Mouse (Mus musculus) neural tube, embryonic 13.5 days (tissue): ENCODE results near the gene Sipa1l1. TPM values are rescaled to one million over a fixed set of nuclear protein-coding genes. Genes with fewer than 3 reads are reported as not detected.

Experiments used
- ATAC-seq: fragments of 200-750 bp; cut with Nextera tagmentation; 2 replicates; pipeline ENCODE4 v1.8.0; 2017; ENCODE audit warnings: low read depth, mild to moderate bottlenecking, moderate TSS enrichment, moderate library complexity
- H3K27ac ChIP-seq: fragments of 300-500 bp; sonication (generic); replicated peaks from 2 replicates; pipeline ENCODE4 v1.5.1; 2015; ENCODE audit warnings: moderate library complexity, mild to moderate bottlenecking, inconsistent platforms
- H3K27me3 ChIP-seq: fragments of 300-500 bp; sonication (generic); 2 replicates; pipeline ENCODE4 v1.6.1; 2015; ENCODE audit warnings: mild to moderate bottlenecking, inconsistent platforms
- H3K36me3 ChIP-seq: fragments of 300-500 bp; sonication (generic); 2 replicates; pipeline ENCODE4 v1.6.1; 2015; ENCODE audit warnings: mild to moderate bottlenecking, inconsistent platforms
- H3K4me1 ChIP-seq: fragments of 300-500 bp; sonication (generic); replicated peaks from 2 replicates; pipeline ENCODE4 v1.6.1; 2015; ENCODE audit warnings: inconsistent platforms
- H3K4me2 ChIP-seq: fragments of 300-500 bp; sonication (generic); 2 replicates; pipeline ENCODE4 v1.6.1; 2015; ENCODE audit warnings: inconsistent platforms, mild to moderate bottlenecking, moderate library complexity
- H3K4me3 ChIP-seq: fragments of 300-500 bp; sonication (generic); 2 replicates; pipeline ENCODE4 v1.5.1; 2015; ENCODE audit warnings: mild to moderate bottlenecking, inconsistent platforms
- H3K9ac ChIP-seq: fragments of 300-500 bp; sonication (generic); 2 replicates; pipeline ENCODE4 v1.6.1; 2015; ENCODE audit warnings: moderate library complexity, mild to moderate bottlenecking, inconsistent platforms
- H3K9me3 ChIP-seq: fragments of 300-500 bp; sonication (generic); 2 replicates; pipeline ENCODE4 v1.6.1; 2016; ENCODE audit warnings: inconsistent platforms
- WGBS: fragments of 180-500 bp; shearing (Covaris S2); methylation state at CpG from one replicate; pipeline ENCODE4 v1.1.7; 2015; 5-methylcytosine and 5-hydroxymethylcytosine counted together
- polyA plus RNA-seq: library from polyadenylated mRNA; unstranded; fragments of >200 nt; fragmentation: Nextera tagmentation; extraction: Ambion mirVana; gene quantifications from 2 replicates; pipeline ENCODE4 v1.2.1, GENCODE M21; 2015

Sipa1l1 gene
- polyA plus RNA-seq, 1 experiment from 2014 or later: 11.6 TPM

DNA sequence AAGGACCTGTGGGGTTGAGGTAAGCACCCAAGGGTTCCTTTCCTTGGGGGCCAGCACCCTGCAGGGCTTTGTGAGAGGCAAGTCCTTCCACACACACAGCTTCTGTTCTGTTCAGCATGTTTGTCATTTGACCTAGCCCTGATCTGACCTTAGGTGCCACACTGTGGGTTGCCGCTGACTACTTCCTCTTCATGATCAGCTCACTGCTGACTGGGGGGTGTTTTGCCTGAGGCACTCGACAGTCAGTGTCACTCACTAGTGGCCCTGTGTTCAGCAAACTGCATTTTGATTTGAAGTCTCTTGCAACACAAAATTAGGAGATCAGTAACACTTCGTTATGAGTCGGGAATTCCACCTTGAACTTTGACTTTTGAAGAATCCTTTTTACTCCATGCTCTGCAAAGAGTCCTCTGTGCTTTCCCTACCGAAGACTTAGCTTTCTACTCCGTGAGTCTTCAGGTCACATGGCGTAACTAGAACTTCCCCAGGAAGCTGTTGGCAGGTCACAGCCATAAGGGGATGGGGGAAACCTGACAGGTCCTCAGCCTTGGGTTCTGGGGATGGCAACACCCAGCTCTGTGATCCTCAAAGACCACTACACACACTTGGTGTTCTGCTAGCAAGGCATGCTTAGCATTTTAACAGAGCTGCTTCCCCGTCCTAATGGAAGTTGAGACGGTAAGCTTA lies 279.2 kb downstream of the Sipa1l1 start:
- ATAC-seq: no peak
- 90% methylated on average over 9 of the region's 9 CpGs for whole genome bisulfite sequencing
- H3K27me3 ChIP-seq: no peaks in the 10 kb centered on the region
- H3K4me3 ChIP-seq: no peak overlapping the region
- H3K9ac ChIP-seq: no peak overlapping the region
- no peak overlapping the region for H3K27ac ChIP-seq
- no peak overlapping the region for H3K4me2 ChIP-seq
- H3K36me3 ChIP-seq: peaks cover 13% of the 10 kb centered on the region
- H3K9me3 ChIP-seq: no peaks in the 10 kb centered on the region
- H3K4me1 ChIP-seq: no peaks in the 10 kb centered on the region

DNA sequence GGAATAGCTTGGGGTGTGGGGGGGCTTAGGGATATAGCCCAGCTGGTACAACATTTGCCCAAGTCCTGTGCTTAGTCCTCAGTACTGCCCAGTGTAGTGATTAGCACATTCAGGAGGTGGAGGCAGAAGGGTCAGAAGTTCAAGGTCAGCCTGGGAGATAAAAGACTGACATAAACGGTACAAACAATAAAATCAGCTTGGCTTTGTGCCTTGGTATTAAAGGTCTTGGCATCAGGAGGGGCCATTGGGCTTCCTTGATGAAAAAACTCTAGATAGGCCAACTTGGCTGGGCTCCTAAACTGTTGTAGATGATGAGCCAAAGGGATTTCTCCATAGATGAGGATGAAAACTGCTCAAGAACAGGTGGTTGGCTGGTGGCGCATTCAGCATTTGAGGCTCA lies 283.3 kb downstream of the Sipa1l1 start:
- ATAC-seq: no peak
- H3K27me3 ChIP-seq: no peaks in the 10 kb centered on the region
- H3K4me3 ChIP-seq: no peak overlapping the region
- no peak overlapping the region for H3K4me2 ChIP-seq
- 75% methylated on average over 2 of the region's 2 CpGs for WGBS
- no peak overlapping the region for H3K27ac ChIP-seq
- peaks cover 5% of the 10 kb centered on the region; the same call in 1 of the 2 replicates for H3K36me3 ChIP-seq
- H3K9me3 ChIP-seq: no peaks in the 10 kb centered on the region
- H3K4me1 ChIP-seq: no peaks in the 10 kb centered on the region
- H3K9ac ChIP-seq: no peak overlapping the region

DNA sequence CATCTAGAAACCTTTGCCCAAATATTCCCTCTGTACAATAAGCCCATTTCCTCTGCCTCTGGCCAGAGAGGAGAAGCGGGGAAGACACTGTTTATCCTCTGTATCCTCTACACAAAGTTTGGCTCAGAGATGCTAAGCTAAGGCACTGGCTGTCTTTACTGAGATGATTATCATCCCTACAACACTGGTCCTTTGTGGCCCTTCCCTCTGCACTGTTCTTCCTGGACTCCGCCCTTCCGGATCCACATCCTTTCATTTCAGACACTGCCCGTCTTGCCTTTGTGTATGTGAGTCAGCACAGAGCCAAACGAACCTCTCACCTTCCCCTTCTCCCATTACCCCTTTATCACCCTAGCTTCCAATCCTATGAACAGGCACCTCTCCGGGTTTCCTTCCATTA lies 285.3 kb downstream of the Sipa1l1 start:
- Histone ChIP-seq H3K4me2 (no peak overlapping the region), H3K4me1 (no peaks in the 10 kb centered on the region), H3K9me3 (no peaks in the 10 kb centered on the region), H3K4me3 (no peak overlapping the region), H3K27ac (no peak overlapping the region), H3K36me3 (no peaks in the 10 kb centered on the region; the same call in 1 of the 2 replicates), H3K9ac (no peak overlapping the region), H3K27me3 (no peaks in the 10 kb centered on the region)
- ATAC-seq: no peak
- WGBS: 81% methylated on average over 6 of the region's 6 CpGs

DNA sequence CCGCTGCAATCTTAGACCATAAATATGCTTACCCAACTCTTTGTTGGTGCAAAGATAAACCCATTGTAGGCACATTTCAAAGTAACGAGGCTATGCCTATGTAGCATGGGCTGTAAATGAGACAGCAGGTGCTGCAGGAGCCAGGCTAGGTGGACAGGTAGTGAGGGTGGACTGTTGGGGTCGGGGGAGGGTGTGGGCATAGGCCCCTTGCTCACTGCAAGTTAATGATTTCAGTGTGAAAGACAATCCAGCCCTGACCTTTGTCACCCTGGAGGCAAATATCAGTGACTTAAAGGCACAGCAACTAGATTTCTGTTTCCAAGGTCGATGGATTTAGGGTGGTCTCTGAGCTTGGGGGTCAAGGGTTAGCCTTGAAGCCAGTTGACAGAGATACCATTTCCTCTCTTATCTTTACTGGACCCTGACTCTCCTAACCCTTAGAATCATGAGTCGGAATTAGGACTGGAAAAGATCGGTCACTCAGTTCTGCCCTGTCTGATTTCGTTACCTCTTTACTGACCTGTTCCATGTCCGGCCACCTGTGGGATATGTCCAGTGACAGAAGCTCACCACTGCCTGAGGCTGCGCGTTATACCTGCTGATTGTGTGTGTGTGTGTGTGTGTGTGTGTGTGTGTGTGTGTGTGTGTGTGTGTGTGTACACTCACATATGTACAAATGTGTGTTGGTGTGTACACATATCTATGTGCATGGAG lies 286.7 kb downstream of the Sipa1l1 start:
- WGBS: 88% methylated on average over 10 of the region's 10 CpGs

DNA sequence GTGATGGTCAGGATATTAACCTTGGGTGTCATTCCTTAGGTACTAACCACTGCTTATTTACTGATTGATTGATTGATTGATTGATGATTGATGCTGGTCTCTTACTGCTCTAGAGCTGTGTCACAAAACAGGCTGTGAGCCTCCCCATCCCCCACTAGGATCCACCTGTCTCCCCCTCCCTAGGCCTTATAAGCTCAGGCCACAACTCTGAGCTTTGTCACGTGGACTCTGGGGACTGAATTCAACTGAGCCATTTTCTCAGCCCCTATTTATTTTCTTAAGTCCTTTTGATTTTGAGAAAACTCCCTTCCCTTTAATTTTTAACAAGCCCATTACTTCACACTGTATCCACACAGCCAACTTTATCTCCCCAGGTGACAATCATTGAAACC lies 287.3 kb downstream of the Sipa1l1 start:
- Histone ChIP-seq H3K4me1 (no peaks in the 10 kb centered on the region), H3K4me3 (no peak overlapping the region), H3K36me3 (no peaks in the 10 kb centered on the region; the same call in 1 of the 2 replicates), H3K9me3 (no peaks in the 10 kb centered on the region), H3K27ac (no peak overlapping the region), H3K9ac (no peak overlapping the region), H3K4me2 (no peak overlapping the region), H3K27me3 (no peaks in the 10 kb centered on the region)
- no peak for ATAC-seq
- WGBS: 75% methylated on average over 1 of the region's 1 CpGs

More for the DNA sequence above, 286.7 kb downstream of the Sipa1l1 start:
- no peak overlapping the region for H3K4me2 ChIP-seq
- H3K4me3 ChIP-seq: no peak overlapping the region
- no peaks in the 10 kb centered on the region for H3K27me3 ChIP-seq
- H3K4me1 ChIP-seq: no peaks in the 10 kb centered on the region
- no peak for ATAC-seq
- no peak overlapping the region for H3K27ac ChIP-seq
- no peaks in the 10 kb centered on the region; the same call in 1 of the 2 replicates for H3K36me3 ChIP-seq
- no peak overlapping the region for H3K9ac ChIP-seq
- H3K9me3 ChIP-seq: no peaks in the 10 kb centered on the region

DNA sequence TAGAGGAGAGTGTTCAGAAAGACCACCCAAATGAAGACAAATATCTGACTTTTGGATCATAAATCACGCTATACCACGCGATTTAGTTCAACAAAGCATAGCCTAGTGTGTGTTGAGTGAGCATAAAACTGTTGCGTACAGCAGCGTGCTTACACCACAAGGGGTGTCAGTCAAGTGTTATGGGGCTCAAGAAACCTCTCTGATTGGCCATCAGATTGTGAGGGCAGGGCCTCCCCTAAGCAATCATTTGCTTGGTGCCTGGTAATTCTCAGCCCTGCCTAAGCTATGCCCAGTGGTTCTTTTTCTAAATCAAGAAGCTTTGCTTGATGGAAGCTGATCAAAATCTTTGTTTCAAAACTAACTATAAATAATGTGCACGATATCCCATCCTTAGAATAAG lies 288.5 kb downstream of the Sipa1l1 start:
- Histone ChIP-seq H3K27ac (no peak overlapping the region), H3K36me3 (no peaks in the 10 kb centered on the region; the same call in 1 of the 2 replicates), H3K4me3 (no peak overlapping the region), H3K4me1 (no peaks in the 10 kb centered on the region), H3K27me3 (no peaks in the 10 kb centered on the region), H3K4me2 (no peak overlapping the region), H3K9ac (no peak overlapping the region), H3K9me3 (no peaks in the 10 kb centered on the region)
- no peak for ATAC-seq
- WGBS: 78% methylated on average over 6 of the region's 6 CpGs

DNA sequence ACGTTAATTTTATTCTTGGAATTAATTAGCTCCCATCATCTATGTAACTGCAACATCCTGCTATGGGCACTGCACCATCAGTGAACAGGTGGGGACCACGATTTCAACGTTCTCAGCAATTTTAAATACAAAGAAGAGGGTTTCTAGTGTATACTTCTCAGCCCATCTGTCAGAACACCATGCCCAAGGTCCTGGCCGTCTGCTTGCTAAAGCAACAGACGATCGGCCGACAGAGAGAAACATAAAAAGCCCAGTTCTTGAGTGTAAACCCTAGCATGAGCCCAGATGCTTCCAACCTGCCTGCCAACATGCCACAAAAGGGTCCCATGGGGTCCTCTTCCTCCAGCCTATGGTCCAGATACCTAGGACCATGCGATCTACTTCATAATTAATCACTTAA lies 288.9 kb downstream of the Sipa1l1 start:
- no peak for ATAC-seq
- 88% methylated on average over 8 of the region's 8 CpGs for WGBS
- Histone ChIP-seq H3K4me1 (no peaks in the 10 kb centered on the region), H3K9me3 (no peaks in the 10 kb centered on the region), H3K4me3 (no peak overlapping the region), H3K4me2 (no peak overlapping the region), H3K9ac (no peak overlapping the region), H3K27me3 (no peaks in the 10 kb centered on the region), H3K27ac (no peak overlapping the region), H3K36me3 (no peaks in the 10 kb centered on the region)

DNA sequence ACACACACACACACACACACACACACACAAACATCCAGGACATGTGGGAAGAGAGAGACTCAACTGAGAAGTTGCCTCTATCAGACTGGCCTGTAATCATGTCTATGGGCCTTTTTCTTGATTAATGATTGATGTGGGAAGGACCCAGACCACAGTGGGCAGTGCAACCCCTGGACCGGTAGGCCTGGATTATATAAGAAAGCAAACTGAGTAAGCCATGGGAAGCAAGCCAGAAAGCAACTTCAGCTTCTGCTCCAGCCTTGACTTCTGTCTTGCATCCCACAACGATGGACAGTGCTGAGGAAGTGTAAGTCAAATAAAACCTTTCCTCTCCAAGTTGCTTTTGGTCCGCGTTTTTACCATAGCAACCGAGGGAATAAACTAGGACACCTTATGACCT lies 298.1 kb downstream of the Sipa1l1 start:
- Histone ChIP-seq H3K9me3 (no peaks in the 10 kb centered on the region), H3K27ac (no peak overlapping the region), H3K4me3 (no peak overlapping the region), H3K4me2 (no peak overlapping the region), H3K27me3 (no peaks in the 10 kb centered on the region), H3K4me1 (0 out of 2 replicates have a peak, but pooled peaks cover 12% of the 10 kb centered on the region), H3K36me3 (no peaks in the 10 kb centered on the region), H3K9ac (no peak overlapping the region)
- 86% methylated on average over 5 of the region's 5 CpGs for WGBS
- no peak for ATAC-seq

DNA sequence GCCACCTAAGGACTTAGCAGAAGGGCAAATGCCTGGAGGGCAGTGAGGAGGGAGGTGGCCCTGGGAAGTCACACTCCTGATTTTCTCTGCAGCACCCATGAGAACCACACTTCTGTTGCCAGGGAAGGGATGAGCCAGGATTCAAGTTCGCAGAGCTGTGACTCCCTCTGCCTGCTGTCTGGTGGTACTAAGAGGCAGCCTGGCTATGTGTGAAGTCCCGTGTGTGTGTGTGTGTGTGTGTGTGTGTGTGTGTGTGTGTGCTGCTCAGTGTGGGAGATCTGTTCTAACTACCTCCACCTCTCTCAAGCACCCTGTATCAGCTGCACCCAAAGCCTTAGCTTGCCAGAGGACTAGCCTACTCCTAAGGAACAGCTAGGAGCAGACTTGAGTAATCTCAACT lies 298.5 kb downstream of the Sipa1l1 start:
- Histone ChIP-seq H3K4me1 (0 out of 2 replicates have a peak, but pooled peaks cover 12% of the 10 kb centered on the region), H3K27ac (no peak overlapping the region), H3K27me3 (no peaks in the 10 kb centered on the region), H3K9me3 (no peaks in the 10 kb centered on the region), H3K9ac (no peak overlapping the region), H3K4me3 (no peak overlapping the region), H3K4me2 (no peak overlapping the region), H3K36me3 (no peaks in the 10 kb centered on the region)
- no peak for ATAC-seq
- 83% methylated on average over 2 of the region's 2 CpGs for WGBS

DNA sequence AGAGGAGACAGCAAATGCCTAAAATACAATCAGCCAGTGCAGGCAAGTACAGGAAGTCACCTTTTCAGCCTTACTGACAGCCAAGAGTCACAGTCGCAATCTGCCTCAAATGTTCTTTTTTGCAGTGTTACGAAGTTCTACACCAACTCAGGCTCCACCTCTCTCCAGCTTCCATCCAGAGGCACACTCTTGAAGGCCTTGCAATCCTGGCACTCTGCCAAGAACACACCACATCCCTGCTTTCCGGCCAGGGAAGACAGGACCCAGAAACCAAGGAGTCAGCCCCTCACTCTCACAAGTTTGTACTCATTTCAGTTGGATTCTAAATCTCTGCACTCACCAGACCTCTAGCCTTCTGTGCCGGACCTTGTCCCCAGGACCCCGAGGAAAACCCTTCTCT lies 299.3 kb downstream of the Sipa1l1 start:
- Histone ChIP-seq H3K36me3 (no peaks in the 10 kb centered on the region), H3K4me3 (no peak overlapping the region), H3K27me3 (no peaks in the 10 kb centered on the region), H3K9ac (no peak overlapping the region), H3K4me1 (0 out of 2 replicates have a peak, but pooled peaks cover 12% of the 10 kb centered on the region), H3K27ac (no peak overlapping the region), H3K9me3 (no peaks in the 10 kb centered on the region), H3K4me2 (no peak overlapping the region)
- WGBS: 70% methylated on average over 5 of the region's 5 CpGs
- no peak for ATAC-seq

DNA sequence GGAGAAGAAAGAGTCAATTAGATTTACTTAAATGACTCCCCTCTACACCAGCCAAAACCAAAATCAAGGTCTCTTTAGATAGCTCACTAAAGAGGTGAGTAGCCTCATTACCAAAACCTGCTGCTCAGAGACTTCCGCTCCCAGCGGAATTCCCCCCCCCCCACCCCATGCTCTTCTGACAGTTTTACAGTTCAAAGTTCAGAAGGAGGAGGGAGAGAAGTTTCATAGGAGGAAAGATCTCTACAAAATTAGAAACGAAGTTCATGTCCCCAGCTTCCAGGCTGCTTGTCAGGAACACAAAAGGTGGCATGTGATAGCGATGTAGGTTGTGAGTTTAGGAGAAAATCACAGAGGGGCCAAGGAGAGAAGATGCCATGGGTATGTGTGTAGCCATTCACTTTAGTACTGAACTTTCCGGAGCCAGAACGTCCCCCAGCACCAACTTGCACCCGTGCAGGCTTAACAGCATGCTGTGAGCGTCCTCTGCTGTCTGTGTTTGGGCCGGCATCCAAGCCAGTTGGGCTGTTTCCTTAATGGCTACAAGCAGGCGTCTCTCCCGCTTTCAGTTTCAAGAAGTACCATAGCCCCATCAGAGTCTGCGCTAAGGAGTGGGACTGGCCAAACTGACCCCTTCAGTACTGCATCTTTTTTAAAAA lies 300.7 kb downstream of the Sipa1l1 start:
- Histone ChIP-seq H3K36me3 (no peaks in the 10 kb centered on the region), H3K4me3 (peak overlapping the region; percentile 52), H3K9ac (peak overlapping the region; percentile 71), H3K27me3 (no peaks in the 10 kb centered on the region), H3K4me1 (0 out of 2 replicates have a peak, but pooled peaks cover 12% of the 10 kb centered on the region), H3K4me2 (peak overlapping the region; percentile 89), H3K9me3 (no peaks in the 10 kb centered on the region), H3K27ac (peak overlapping the region; percentile 79; the same call in 1 of the 2 replicates)
- peak; percentile 92 for ATAC-seq
- 5% methylated on average over 12 of the region's 12 CpGs for WGBS

DNA sequence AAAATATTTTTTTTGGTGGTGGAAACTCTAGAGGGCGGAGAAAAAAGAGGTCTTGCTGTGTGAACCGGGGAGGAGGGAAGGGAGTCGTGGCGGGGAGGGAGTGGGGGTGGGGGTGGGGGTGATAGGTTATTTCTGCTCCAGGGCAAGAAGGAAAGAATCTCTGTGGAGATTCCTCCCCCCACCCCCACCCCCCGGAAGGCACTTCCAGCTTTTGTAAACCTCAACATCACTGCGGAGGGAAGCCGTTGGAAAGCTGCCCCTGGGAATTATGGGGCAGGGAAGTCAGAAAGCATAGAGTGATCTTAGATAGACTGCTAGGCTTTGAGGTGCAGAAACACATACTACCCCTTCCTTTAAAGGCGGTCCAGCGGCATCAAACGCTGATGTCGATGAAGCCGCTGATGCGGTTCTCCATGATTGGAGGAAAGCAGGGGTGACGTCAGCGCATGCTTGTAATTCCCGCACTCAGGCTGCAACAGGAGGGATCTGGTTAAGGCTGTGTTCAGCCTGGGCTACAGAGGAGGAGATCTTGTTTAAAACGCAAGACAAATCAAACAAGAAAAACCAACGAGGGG lies 301.3 kb downstream of the Sipa1l1 start:
- 0 out of 2 replicates have a peak, but pooled peaks cover 12% of the 10 kb centered on the region for H3K4me1 ChIP-seq
- H3K36me3 ChIP-seq: no peaks in the 10 kb centered on the region
- peak overlapping the region; percentile 52 for H3K4me3 ChIP-seq
- H3K27ac ChIP-seq: peak overlapping the region; percentile 79
- H3K27me3 ChIP-seq: no peaks in the 10 kb centered on the region
- peak overlapping the region; percentile 71 for H3K9ac ChIP-seq
- no peaks in the 10 kb centered on the region for H3K9me3 ChIP-seq
- peak; percentile 95 for ATAC-seq
- peak overlapping the region; percentile 89 for H3K4me2 ChIP-seq
- WGBS: 2% methylated on average over 18 of the region's 18 CpGs
